Mouse (Mus musculus): ENCODE measurements around the gene Sparcl1. TPM values are rescaled to one million over a fixed set of nuclear protein-coding genes. Genes with fewer than 3 reads are reported as not detected.

Sparcl1 gene
- polyA plus RNA-seq, 1 experiment from 2014 or later: 48.8 TPM

GRCm38 (mm10) chr5:104124016-104124658 is 10.6 kb upstream of the Sparcl1 start:
- H3K4me2 ChIP-seq (ENCODE audit: low read depth, low read length): no peak overlapping the region
- no peaks in the 10 kb centered on the region for H3K27me3 ChIP-seq (ENCODE audit: control insufficient read depth, insufficient read depth, low read length)
- no peak overlapping the region for H3K4me3 ChIP-seq (ENCODE audit: low read depth, low read length)
- DNase-seq (ENCODE audit: low spot score) (no peak), ATAC-seq (replicated peaks; ENCODE audit: insufficient number of reproducible peaks, low FRiP score, low TSS enrichment, low read depth) (no peak)
- no peaks in the 10 kb centered on the region for H3K36me3 ChIP-seq (replicated peaks; ENCODE audit: control insufficient read depth, insufficient read depth, low read depth, low read length)
- no peaks in the 10 kb centered on the region for H3K4me1 ChIP-seq (ENCODE audit: control insufficient read depth, insufficient read depth, low read length)
- H3K9ac ChIP-seq (replicated peaks; ENCODE audit: low read length): no peak overlapping the region
- 90% methylated on average over 6 of the region's 6 CpGs for WGBS
- H3K9me3 ChIP-seq (replicated peaks; ENCODE audit: control insufficient read depth, low read length): no peaks in the 10 kb centered on the region
- H3K27ac ChIP-seq (replicated peaks; ENCODE audit: low read depth, low read length): no peak overlapping the region

GRCm38 (mm10) chr5:104115890-104116289 is 2.4 kb upstream of the Sparcl1 start:
- H3K36me3 ChIP-seq (replicated peaks; ENCODE audit: control insufficient read depth, insufficient read depth, low read depth, low read length): no peaks in the 10 kb centered on the region
- no peak overlapping the region for H3K27ac ChIP-seq (replicated peaks; ENCODE audit: low read depth, low read length)
- no peak overlapping the region for H3K4me3 ChIP-seq (ENCODE audit: low read depth, low read length)
- no peaks in the 10 kb centered on the region for H3K27me3 ChIP-seq (ENCODE audit: control insufficient read depth, insufficient read depth, low read length)
- WGBS: 89% methylated on average over 4 of the region's 4 CpGs
- ATAC-seq (replicated peaks; ENCODE audit: insufficient number of reproducible peaks, low FRiP score, low TSS enrichment, low read depth): no peak
- no peaks in the 10 kb centered on the region for H3K9me3 ChIP-seq (replicated peaks; ENCODE audit: control insufficient read depth, low read length)
- DNase-seq (ENCODE audit: low spot score): no peak
- no peak overlapping the region for H3K9ac ChIP-seq (replicated peaks; ENCODE audit: low read length)
- H3K4me2 ChIP-seq (ENCODE audit: low read depth, low read length): no peak overlapping the region
- peaks cover 5% of the 10 kb centered on the region; the same call in 1 of the 2 replicates for H3K4me1 ChIP-seq (ENCODE audit: control insufficient read depth, insufficient read depth, low read length)

- WGBS: 66% methylated on average over 14 of the region's 14 CpGs
- ATAC-seq (replicated peaks; ENCODE audit: insufficient number of reproducible peaks, low FRiP score, low TSS enrichment, low read depth) (no peak), DNase-seq (ENCODE audit: low spot score) (no peak)
- Histone ChIP-seq H3K27ac (replicated peaks; ENCODE audit: low read depth, low read length) (no peak overlapping the region), H3K4me2 (ENCODE audit: low read depth, low read length) (no peak overlapping the region), H3K4me1 (ENCODE audit: control insufficient read depth, insufficient read depth, low read length) (peaks cover 5% of the 10 kb centered on the region; the same call in 1 of the 2 replicates), H3K9ac (replicated peaks; ENCODE audit: low read length) (no peak overlapping the region), H3K4me3 (ENCODE audit: low read depth, low read length) (no peak overlapping the region), H3K36me3 (replicated peaks; ENCODE audit: control insufficient read depth, insufficient read depth, low read depth, low read length) (no peaks in the 10 kb centered on the region), H3K9me3 (replicated peaks; ENCODE audit: control insufficient read depth, low read length) (no peaks in the 10 kb centered on the region), H3K27me3 (ENCODE audit: control insufficient read depth, insufficient read depth, low read length) (no peaks in the 10 kb centered on the region)
Measured at GRCm38 (mm10) chr5:104115118-104115517, 1.6 kb upstream of the Sparcl1 start.

GRCm38 (mm10) chr5:104112511-104112910 is 1.0 kb downstream of the Sparcl1 start:
- Histone ChIP-seq H3K9me3 (replicated peaks; ENCODE audit: control insufficient read depth, low read length) (no peaks in the 10 kb centered on the region), H3K27me3 (ENCODE audit: control insufficient read depth, insufficient read depth, low read length) (no peaks in the 10 kb centered on the region), H3K9ac (replicated peaks; ENCODE audit: low read length) (peak overlapping the region; percentile 37; the same call in 1 of the 2 replicates), H3K27ac (replicated peaks; ENCODE audit: low read depth, low read length) (peak overlapping the region; percentile 68), H3K36me3 (replicated peaks; ENCODE audit: control insufficient read depth, insufficient read depth, low read depth, low read length) (no peaks in the 10 kb centered on the region), H3K4me3 (ENCODE audit: low read depth, low read length) (no peak overlapping the region), H3K4me1 (ENCODE audit: control insufficient read depth, insufficient read depth, low read length) (peaks cover 5% of the 10 kb centered on the region), H3K4me2 (ENCODE audit: low read depth, low read length) (no peak overlapping the region; the same call in 1 of the 2 replicates)
- DNase-seq (ENCODE audit: low spot score): no peak
- ATAC-seq (replicated peaks; ENCODE audit: insufficient number of reproducible peaks, low FRiP score, low TSS enrichment, low read depth): no peak
- WGBS: 13% methylated on average over 5 of the region's 5 CpGs

- Histone ChIP-seq H3K27me3 (ENCODE audit: control insufficient read depth, insufficient read depth, low read length) (no peaks in the 10 kb centered on the region), H3K4me2 (ENCODE audit: low read depth, low read length) (no peak overlapping the region), H3K36me3 (replicated peaks; ENCODE audit: control insufficient read depth, insufficient read depth, low read depth, low read length) (no peaks in the 10 kb centered on the region), H3K4me3 (ENCODE audit: low read depth, low read length) (no peak overlapping the region), H3K4me1 (ENCODE audit: control insufficient read depth, insufficient read depth, low read length) (peaks cover 5% of the 10 kb centered on the region), H3K9me3 (replicated peaks; ENCODE audit: control insufficient read depth, low read length) (no peaks in the 10 kb centered on the region), H3K27ac (replicated peaks; ENCODE audit: low read depth, low read length) (0 out of 2 replicates have a peak overlapping the region, but pooled peaks have one; percentile 14), H3K9ac (replicated peaks; ENCODE audit: low read length) (no peak overlapping the region)
- ATAC-seq (replicated peaks; ENCODE audit: insufficient number of reproducible peaks, low FRiP score, low TSS enrichment, low read depth) (no peak), DNase-seq (ENCODE audit: low spot score) (peak; percentile 70)
- WGBS: 5% methylated on average over 9 of the region's 9 CpGs
Measured at GRCm38 (mm10) chr5:104112016-104112415, 1.5 kb downstream of the Sparcl1 start.

GRCm38 (mm10) chr5:104110171-104110920 is 3.2 kb downstream of the Sparcl1 start:
- H3K9me3 ChIP-seq (replicated peaks; ENCODE audit: control insufficient read depth, low read length): no peaks in the 10 kb centered on the region
- H3K9ac ChIP-seq (replicated peaks; ENCODE audit: low read length): no peak overlapping the region
- WGBS: 31% methylated on average over 9 of the region's 9 CpGs
- H3K4me1 ChIP-seq (ENCODE audit: control insufficient read depth, insufficient read depth, low read length): peaks cover 5% of the 10 kb centered on the region
- peak overlapping the region; percentile 39; the same call in 1 of the 2 replicates for H3K27ac ChIP-seq (replicated peaks; ENCODE audit: low read depth, low read length)
- no peak overlapping the region for H3K4me2 ChIP-seq (ENCODE audit: low read depth, low read length)
- no peaks in the 10 kb centered on the region for H3K36me3 ChIP-seq (replicated peaks; ENCODE audit: control insufficient read depth, insufficient read depth, low read depth, low read length)
- no peak overlapping the region for H3K4me3 ChIP-seq (ENCODE audit: low read depth, low read length)
- H3K27me3 ChIP-seq (ENCODE audit: control insufficient read depth, insufficient read depth, low read length): no peaks in the 10 kb centered on the region
- ATAC-seq (replicated peaks; ENCODE audit: insufficient number of reproducible peaks, low FRiP score, low TSS enrichment, low read depth): no peak; the same call in 1 of the 2 replicates
- peak; percentile 60 for DNase-seq (ENCODE audit: low spot score)

- DNase-seq (ENCODE audit: low spot score) (peak; percentile 27), ATAC-seq (replicated peaks; ENCODE audit: insufficient number of reproducible peaks, low FRiP score, low TSS enrichment, low read depth) (no peak)
- H3K9ac ChIP-seq (replicated peaks; ENCODE audit: low read length): no peak overlapping the region
- H3K27me3 ChIP-seq (ENCODE audit: control insufficient read depth, insufficient read depth, low read length): no peaks in the 10 kb centered on the region
- H3K36me3 ChIP-seq (replicated peaks; ENCODE audit: control insufficient read depth, insufficient read depth, low read depth, low read length): no peaks in the 10 kb centered on the region
- no peak overlapping the region for H3K4me2 ChIP-seq (ENCODE audit: low read depth, low read length)
- peaks cover 5% of the 10 kb centered on the region for H3K4me1 ChIP-seq (ENCODE audit: control insufficient read depth, insufficient read depth, low read length)
- no peak overlapping the region for H3K4me3 ChIP-seq (ENCODE audit: low read depth, low read length)
- H3K27ac ChIP-seq (replicated peaks; ENCODE audit: low read depth, low read length): no peak overlapping the region; the same call in 1 of the 2 replicates
- no peaks in the 10 kb centered on the region for H3K9me3 ChIP-seq (replicated peaks; ENCODE audit: control insufficient read depth, low read length)
- 18% methylated on average over 3 of the region's 3 CpGs for WGBS
Measured at GRCm38 (mm10) chr5:104109516-104109915, 4.0 kb downstream of the Sparcl1 start.

- Histone ChIP-seq H3K4me2 (ENCODE audit: low read depth, low read length) (peak overlapping the region; percentile 32), H3K4me1 (ENCODE audit: control insufficient read depth, insufficient read depth, low read length) (peaks cover 5% of the 10 kb centered on the region), H3K9me3 (replicated peaks; ENCODE audit: control insufficient read depth, low read length) (no peaks in the 10 kb centered on the region), H3K4me3 (ENCODE audit: low read depth, low read length) (no peak overlapping the region; the same call in 1 of the 2 replicates), H3K27me3 (ENCODE audit: control insufficient read depth, insufficient read depth, low read length) (no peaks in the 10 kb centered on the region), H3K36me3 (replicated peaks; ENCODE audit: control insufficient read depth, insufficient read depth, low read depth, low read length) (no peaks in the 10 kb centered on the region), H3K27ac (replicated peaks; ENCODE audit: low read depth, low read length) (peak overlapping the region; percentile 53), H3K9ac (replicated peaks; ENCODE audit: low read length) (no peak overlapping the region)
- ATAC-seq (replicated peaks; ENCODE audit: insufficient number of reproducible peaks, low FRiP score, low TSS enrichment, low read depth): peak; percentile 76
- 7% methylated on average over 18 of the region's 18 CpGs for WGBS
- peak; percentile 80 for DNase-seq (ENCODE audit: low spot score)
Measured at GRCm38 (mm10) chr5:104108879-104109369, 4.6 kb downstream of the Sparcl1 start.
